Mouse (Mus musculus): ENCODE measurements around the gene Fam120a. TPM values are rescaled to one million over a fixed set of nuclear protein-coding genes. Genes with fewer than 3 reads are reported as not detected.

Gene Fam120a
- total and polyA plus RNA-seq, 3 experiments: 66.2 to 119 (median 82.7) TPM

- Histone ChIP-seq H3K4me3 (ENCODE audit: control insufficient read depth in 1 of 2, insufficient read depth in 1 of 2, low read depth in 2 of 2, low read length in 2 of 2) (no peak overlapping the region), H3K27ac (ENCODE audit: control insufficient read depth, low read depth, low read length) (no peak overlapping the region), H3K79me2 (ENCODE audit: control insufficient read depth, insufficient read depth, low read length, poor library complexity) (peaks cover 23% of the 10 kb centered on the region), H3K9ac (ENCODE audit: control insufficient read depth, low read depth, low read length, poor library complexity, severe bottlenecking) (no peak overlapping the region), H3K27me3 (ENCODE audit: control insufficient read depth in 1 of 2, insufficient read depth in 2 of 2, low read length in 2 of 2) (no peaks in the 10 kb centered on the region), H3K4me1 (ENCODE audit: control insufficient read depth in 1 of 2, insufficient read depth in 2 of 2, low read length in 2 of 2) (peaks cover 7 to 10% of the 10 kb centered on the region in 2 experiments), H3K36me3 (ENCODE audit: control insufficient read depth in 1 of 2, insufficient read depth in 2 of 2, low read length in 2 of 2) (peaks cover 24 to 38% of the 10 kb centered on the region in 2 experiments), H3K9me3 (replicated peaks; ENCODE audit: insufficient read depth, low read length) (no peaks in the 10 kb centered on the region)
- TF ChIP-seq TCF12 (IDR thresholded peaks at IDR 0.05; ENCODE audit: low read depth, low read length) (peak; percentile 66; the same call in 1 of the 2 replicates), MAX (IDR thresholded peaks at IDR 0.05; ENCODE audit: low read length) (no peak), SIN3A (IDR thresholded peaks at IDR 0.05; ENCODE audit: low read length) (peak; percentile 57; the same call in 1 of the 2 replicates), SMC3 (IDR thresholded peaks at IDR 0.05; ENCODE audit: low read depth, low read length) (no peak), TAL1 (IDR thresholded peaks at IDR 0.05; ENCODE audit: low read length) (peak; percentile 45; the same call in 1 of the 2 replicates), E2F4 (IDR thresholded peaks at IDR 0.05; ENCODE audit: borderline replicate concordance, low read depth, low read length) (no peak), POLR2AphosphoS2 (IDR thresholded peaks at IDR 0.05; ENCODE audit: low read length) (no peak), ETS1 (IDR thresholded peaks at IDR 0.05; ENCODE audit: low read depth, low read length) (peak; percentile 33; the same call in 1 of the 2 replicates), MXI1 (IDR thresholded peaks at IDR 0.05; ENCODE audit: low read depth, low read length) (peak; percentile 51; the same call in 1 of the 2 replicates), NRF1 (IDR thresholded peaks at IDR 0.05; ENCODE audit: insufficient read depth, low read depth, low read length, poor library complexity, severe bottlenecking) (no peak), GATA1 (IDR thresholded peaks at IDR 0.05; ENCODE audit: low read depth, low read length) (peak; percentile 68), KAT2A (conservative IDR thresholded peaks at IDR 0.05; ENCODE audit: low read depth, low read length) (no peak), NELFE (IDR thresholded peaks at IDR 0.05; ENCODE audit: low read depth, low read length) (no peak), USF2 (IDR thresholded peaks at IDR 0.05; ENCODE audit: borderline replicate concordance in 1 of 2, insufficient read depth in 1 of 2, low read depth in 1 of 2, low read length in 2 of 2) (no peak), EP300 (IDR thresholded peaks at IDR 0.05; ENCODE audit: low read depth in 1 of 2, low read length in 2 of 2) (peak; percentile 53 to 61; a peak in 3 of 4 replicates), RCOR1 (IDR thresholded peaks at IDR 0.05; ENCODE audit: low read depth, low read length) (no peak), CHD1 (IDR thresholded peaks at IDR 0.05; ENCODE audit: low read depth, low read length) (no peak)
- DNase-seq (ENCODE audit: low read depth, low spot score): peak; percentile 67
Observed at GRCm38 (mm10) chr13:48942471-48942870, 25.3 kb downstream of the Fam120a start.

GRCm38 (mm10) chr13:48941773-48942172, 26.0 kb downstream of the Fam120a start:
- TF ChIP-seq POLR2AphosphoS2 (IDR thresholded peaks at IDR 0.05; ENCODE audit: low read length): no peak
- no peak for TF ChIP-seq HCFC1 (IDR thresholded peaks at IDR 0.05; ENCODE audit: low read depth, low read length)
- Histone ChIP-seq H3K27me3 (ENCODE audit: control insufficient read depth in 1 of 2, insufficient read depth in 2 of 2, low read length in 2 of 2) (no peaks in the 10 kb centered on the region), H3K9me3 (replicated peaks; ENCODE audit: insufficient read depth, low read length) (no peaks in the 10 kb centered on the region), H3K4me3 (ENCODE audit: control insufficient read depth in 1 of 2, insufficient read depth in 1 of 2, low read depth in 2 of 2, low read length in 2 of 2) (no peak overlapping the region), H3K79me2 (ENCODE audit: control insufficient read depth, insufficient read depth, low read length, poor library complexity) (peaks cover 26% of the 10 kb centered on the region), H3K4me1 (ENCODE audit: control insufficient read depth in 1 of 2, insufficient read depth in 2 of 2, low read length in 2 of 2) (peaks cover 7 to 10% of the 10 kb centered on the region in 2 experiments), H3K9ac (ENCODE audit: control insufficient read depth, low read depth, low read length, poor library complexity, severe bottlenecking) (no peak overlapping the region), H3K27ac (ENCODE audit: control insufficient read depth, low read depth, low read length) (no peak overlapping the region), H3K36me3 (ENCODE audit: control insufficient read depth in 1 of 2, insufficient read depth in 2 of 2, low read length in 2 of 2) (peaks cover 24 to 37% of the 10 kb centered on the region in 2 experiments)
- no peak for DNase-seq (ENCODE audit: low read depth, low spot score)

All from MEL (cell line).